Mouse (Mus musculus) ovary, postnatal 14 days (tissue): Measurements from ENCODE around the gene Gm14401.
"Not testable (repeated sequence)": the region's sequence is repeated elsewhere in the genome, so short reads cannot be mapped to it uniquely, and the experiment has no call there.

Source experiments
- DNase-seq: peaks from one replicate; pipeline ENCODE4 v3.0.0; 2022; ENCODE audit warnings: low spot score

Gm14401 gene

DNA sequence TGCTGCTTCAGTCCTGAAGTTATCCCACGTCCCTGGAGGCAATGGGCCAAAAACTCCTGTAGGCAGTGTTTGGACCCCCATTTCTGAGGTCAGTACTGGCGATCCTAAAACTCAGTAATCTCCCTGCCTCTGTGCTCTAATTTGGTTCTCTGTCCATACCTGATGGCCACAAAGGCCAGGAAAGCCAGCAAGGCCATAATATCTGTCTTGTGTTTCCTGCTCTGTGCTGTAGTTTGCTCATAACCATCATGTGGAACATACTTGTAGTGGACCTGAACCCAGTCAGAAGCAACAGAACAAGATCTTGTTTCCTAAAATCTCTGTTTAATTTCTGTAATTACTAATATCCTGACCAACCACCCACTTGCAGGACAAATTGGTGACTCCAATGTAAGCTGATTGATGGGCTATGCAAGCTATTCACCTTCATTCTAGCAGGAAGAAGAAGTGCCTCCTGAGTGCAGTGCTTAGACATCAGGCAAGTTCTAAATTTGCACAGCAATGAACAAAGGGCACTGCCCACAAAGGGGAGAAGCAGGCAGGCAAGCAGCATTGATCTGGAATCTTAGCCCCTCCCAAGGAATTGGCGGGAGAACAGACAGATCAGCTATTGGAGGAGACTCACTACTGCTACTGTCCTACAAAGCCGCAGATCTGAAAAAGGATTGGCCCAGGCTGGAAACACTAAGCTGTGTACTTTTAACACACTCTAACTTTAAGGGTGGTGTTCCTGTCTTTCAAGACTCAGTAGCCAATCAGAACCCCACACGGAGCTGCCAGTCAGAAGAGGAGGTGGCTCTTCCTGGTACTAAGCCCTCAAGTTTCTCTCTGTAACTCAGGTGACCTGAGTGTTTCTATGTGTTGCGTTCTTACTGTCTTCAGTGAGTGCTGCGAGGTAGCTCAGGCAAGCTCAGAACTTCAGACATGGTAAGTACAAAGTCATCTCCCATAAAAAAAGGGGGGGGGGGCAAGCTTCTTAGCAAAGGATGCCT lies at the start of gene Gm14401:
Gene Gm14401, plus strand, starts transcription at position 889 of the 992 bp plus-strand sequence.
- DNase-seq: not testable (repeated sequence)

- not testable (repeated sequence) for DNase-seq
These were observed 1.3 kb upstream of the Gm14401 start for GRCm38 (mm10) chr2:177072807-177073206.

- DNase-seq: not testable (repeated sequence)
These were observed 895 bp downstream of the Gm14401 start for GRCm38 (mm10) chr2:177075015-177075414.

DNA sequence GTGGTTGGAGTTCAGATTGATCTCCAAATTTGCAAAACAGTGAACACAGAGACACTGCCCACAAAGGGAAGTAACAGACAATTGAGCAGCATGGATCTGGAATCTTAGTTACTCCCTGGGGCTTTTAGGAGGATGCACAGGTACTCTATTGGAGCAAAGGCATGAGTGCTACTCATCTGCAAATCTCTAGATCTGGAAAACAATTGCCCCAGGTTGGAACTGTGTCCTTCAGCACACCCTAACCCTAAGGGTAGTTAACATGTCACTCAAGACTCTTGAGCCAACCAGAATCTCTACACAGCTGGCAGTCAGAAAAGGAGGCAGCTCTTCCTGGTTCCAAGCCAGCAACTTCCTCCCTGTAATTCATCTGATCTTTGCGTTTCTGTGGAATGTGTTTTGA lies 5.7 kb downstream of the Gm14401 start:
- DNase-seq: not testable (repeated sequence)

GRCm38 (mm10) chr2:177109086-177109485 lies 35.0 kb downstream of the Gm14401 start:
- not testable (repeated sequence) for DNase-seq

- not testable (repeated sequence) for DNase-seq
These were observed 55.0 kb downstream of the Gm14401 start for GRCm38 (mm10) chr2:177129097-177129496.
